Mouse (Mus musculus) limb, embryonic 11.5 days (tissue): ENCODE results near the gene D17H6S53E. TPM values are rescaled to one million over a fixed set of nuclear protein-coding genes. Genes with fewer than 3 reads are reported as not detected.
A peak's percentile ranks its signal among the peaks of the same experiment; 100 is the strongest.

Experiments used
- ATAC-seq: fragments of 200-750 bp; cut with Nextera tagmentation; 2 replicates; pipeline ENCODE4 v1.8.0; 2017; ENCODE audit warnings: low read depth; ENCODE audit not compliant: insufficient number of reproducible peaks, low FRiP score, low TSS enrichment
- DNase-seq: peaks from one replicate; pipeline ENCODE4 v3.0.0-alpha.2; 2015; ENCODE audit warnings: low spot score
- H3K27ac ChIP-seq: fragments of 300-500 bp; sonication (generic); replicated peaks from 2 replicates; pipeline ENCODE4 v1.5.1; 2014; ENCODE audit warnings: low read depth, mild to moderate bottlenecking, low read length
- H3K27me3 ChIP-seq: fragments of 300-500 bp; sonication (generic); 2 replicates; pipeline ENCODE4 v1.6.1; 2014; ENCODE audit warnings: mild to moderate bottlenecking, low read length, mixed read lengths; ENCODE audit not compliant: control insufficient read depth, insufficient read depth
- H3K36me3 ChIP-seq: fragments of 300-500 bp; sonication (generic); 2 replicates; pipeline ENCODE4 v1.6.1; 2014; ENCODE audit warnings: mild to moderate bottlenecking, low read length, moderate library complexity, mixed read lengths; ENCODE audit not compliant: control insufficient read depth, insufficient read depth
- H3K4me1 ChIP-seq: fragments of 300-500 bp; sonication (generic); 2 replicates; pipeline ENCODE4 v1.6.1; 2014; ENCODE audit warnings: low read length, mixed read lengths; ENCODE audit not compliant: control insufficient read depth, insufficient read depth
- H3K4me2 ChIP-seq: fragments of 300-500 bp; sonication (generic); 2 replicates; pipeline ENCODE4 v1.6.1; 2014; ENCODE audit warnings: low read depth, mild to moderate bottlenecking, moderate library complexity; ENCODE audit not compliant: severe bottlenecking
- H3K4me3 ChIP-seq: fragments of 300-500 bp; sonication (generic); 2 replicates; pipeline ENCODE4 v1.5.1; 2014; ENCODE audit warnings: low read depth, low read length
- H3K9ac ChIP-seq: fragments of 300-500 bp; sonication (generic); 2 replicates; pipeline ENCODE4 v1.6.1; 2014; ENCODE audit warnings: mild to moderate bottlenecking, low read length
- H3K9me3 ChIP-seq: fragments of 300-500 bp; sonication (generic); 2 replicates; pipeline ENCODE4 v1.6.1; 2016; ENCODE audit warnings: low read length; ENCODE audit not compliant: control insufficient read depth
- WGBS: fragments of 180-500 bp; shearing (Covaris S2); extraction: QIAGEN DNeasy Blood & Tissue Kit; methylation state at CpG from one replicate; pipeline ENCODE4 v1.1.7; 2014; 5-methylcytosine and 5-hydroxymethylcytosine counted together
- polyA plus RNA-seq: library from polyadenylated mRNA; unstranded; fragments of >200 nt; fragmentation: Nextera tagmentation; extraction: Ambion mirVana; gene quantifications from 2 replicates; pipeline ENCODE4 v1.2.1, GENCODE M21; 2014

D17H6S53E gene
- polyA plus RNA-seq, 1 experiment from 2014 or later: 8.6 TPM

GRCm38 (mm10) chr17:35083929-35084497 is 42.2 kb upstream of the D17H6S53E start:
- Histone ChIP-seq H3K4me1 (no peaks in the 10 kb centered on the region), H3K4me2 (no peak overlapping the region), H3K36me3 (no peaks in the 10 kb centered on the region), H3K27me3 (no peaks in the 10 kb centered on the region), H3K27ac (no peak overlapping the region), H3K4me3 (no peak overlapping the region), H3K9me3 (no peaks in the 10 kb centered on the region), H3K9ac (no peak overlapping the region)
- 71% methylated on average over 3 of the region's 3 CpGs for WGBS
- ATAC-seq (no peak), DNase-seq (no peak)

- H3K4me2 ChIP-seq: no peak within 1 kb of the TSS
- no peaks in the 10 kb centered on the region for H3K36me3 ChIP-seq
- H3K9me3 ChIP-seq: no peaks in the 10 kb centered on the region
- H3K27me3 ChIP-seq: no peaks in the 10 kb centered on the region
- 84% methylated on average over 7 of the region's 7 CpGs for WGBS
- DNase-seq: no peak
- H3K9ac ChIP-seq: no peak within 1 kb of the TSS
- ATAC-seq: no peak
- no peaks in the 10 kb centered on the region for H3K4me1 ChIP-seq
- no peak within 1 kb of the TSS for H3K4me3 ChIP-seq
- H3K27ac ChIP-seq: no peak within 1 kb of the TSS
Observed at GRCm38 (mm10) chr17:35085208-35085865, 40.8 kb upstream of the D17H6S53E start, which contains the start of gene Ly6g6f. Gene Ly6g6f (minus strand): TSS chr17:35085610.

- Histone ChIP-seq H3K9ac (no peak overlapping the region), H3K4me2 (no peak overlapping the region), H3K27me3 (no peaks in the 10 kb centered on the region), H3K9me3 (no peaks in the 10 kb centered on the region), H3K27ac (no peak overlapping the region), H3K4me3 (no peak overlapping the region), H3K36me3 (no peaks in the 10 kb centered on the region; the same call in 1 of the 2 replicates), H3K4me1 (no peaks in the 10 kb centered on the region)
- ATAC-seq (no peak), DNase-seq (no peak)
- WGBS: 52% methylated on average over 2 of the region's 2 CpGs
Observed at GRCm38 (mm10) chr17:35088151-35088550, 38.0 kb upstream of the D17H6S53E start.

- ATAC-seq (peak; percentile 97), DNase-seq (peak; percentile 95)
- Histone ChIP-seq H3K9ac (peak within 1 kb of the TSS; percentile 96), H3K27me3 (no peaks in the 10 kb centered on the region), H3K36me3 (no peaks in the 10 kb centered on the region; the same call in 1 of the 2 replicates), H3K4me1 (no peaks in the 10 kb centered on the region), H3K4me3 (peak within 1 kb of the TSS; percentile 58), H3K4me2 (peak within 1 kb of the TSS; percentile 71), H3K27ac (peak within 1 kb of the TSS; percentile 86), H3K9me3 (no peaks in the 10 kb centered on the region)
- 4% methylated on average over 62 of the region's 67 CpGs for WGBS
Observed at GRCm38 (mm10) chr17:35088825-35089644, 37.1 kb upstream of the D17H6S53E start, which contains the start of gene Abhd16a. Gene Abhd16a (plus strand): TSS chr17:35089263.

- ATAC-seq (no peak), DNase-seq (no peak)
- Histone ChIP-seq H3K36me3 (peaks cover 3% of the 10 kb centered on the region), H3K27me3 (no peaks in the 10 kb centered on the region), H3K4me2 (peak overlapping the region; percentile 71), H3K9me3 (no peaks in the 10 kb centered on the region), H3K9ac (peak overlapping the region; percentile 96; the same call in 1 of the 2 replicates), H3K4me3 (peak overlapping the region; percentile 58; the same call in 1 of the 2 replicates), H3K27ac (no peak overlapping the region), H3K4me1 (no peaks in the 10 kb centered on the region)
- 74% methylated on average over 8 of the region's 8 CpGs for WGBS
Observed at GRCm38 (mm10) chr17:35090166-35090932, 35.8 kb upstream of the D17H6S53E start.

GRCm38 (mm10) chr17:35092403-35093198 is 33.6 kb upstream of the D17H6S53E start:
- 87% methylated on average over 14 of the region's 14 CpGs for WGBS
- no peak for ATAC-seq

GRCm38 (mm10) chr17:35094475-35095365 is 31.5 kb upstream of the D17H6S53E start:
- WGBS: 89% methylated on average over 15 of the region's 15 CpGs
- no peaks in the 10 kb centered on the region for H3K9me3 ChIP-seq
- no peaks in the 10 kb centered on the region for H3K27me3 ChIP-seq
- no peaks in the 10 kb centered on the region for H3K4me1 ChIP-seq
- no peak overlapping the region for H3K9ac ChIP-seq
- no peak overlapping the region for H3K4me2 ChIP-seq
- H3K4me3 ChIP-seq: no peak overlapping the region
- DNase-seq (no peak), ATAC-seq (no peak)
- no peak overlapping the region for H3K27ac ChIP-seq
- H3K36me3 ChIP-seq: peaks cover 16% of the 10 kb centered on the region

More at GRCm38 (mm10) chr17:35092403-35093198, 33.6 kb upstream of the D17H6S53E start:
- Histone ChIP-seq H3K4me2 (no peak overlapping the region), H3K4me3 (no peak overlapping the region), H3K36me3 (peaks cover 9% of the 10 kb centered on the region), H3K27ac (no peak overlapping the region), H3K9me3 (no peaks in the 10 kb centered on the region), H3K27me3 (no peaks in the 10 kb centered on the region), H3K4me1 (no peaks in the 10 kb centered on the region), H3K9ac (no peak overlapping the region)
- no peak for DNase-seq
